Mouse (Mus musculus) right cerebral cortex, adult 18-20 months (tissue): ENCODE data around the gene Gpr182.
"Not testable (repeated sequence)": the region's sequence is repeated elsewhere in the genome, so short reads cannot be mapped to it uniquely, and the experiment has no call there.

Source experiments
- DNase-seq: peaks from one replicate; pipeline ENCODE4 v3.0.0; 2022; ENCODE audit warnings: mixed read lengths

The Gpr182 gene

GRCm38 (mm10) chr10:127751548-127751947 is at the start of gene Gpr182:
TSS of gene Gpr182 (minus strand) at chr10:127751732.
- DNase-seq: no peak

DNA sequence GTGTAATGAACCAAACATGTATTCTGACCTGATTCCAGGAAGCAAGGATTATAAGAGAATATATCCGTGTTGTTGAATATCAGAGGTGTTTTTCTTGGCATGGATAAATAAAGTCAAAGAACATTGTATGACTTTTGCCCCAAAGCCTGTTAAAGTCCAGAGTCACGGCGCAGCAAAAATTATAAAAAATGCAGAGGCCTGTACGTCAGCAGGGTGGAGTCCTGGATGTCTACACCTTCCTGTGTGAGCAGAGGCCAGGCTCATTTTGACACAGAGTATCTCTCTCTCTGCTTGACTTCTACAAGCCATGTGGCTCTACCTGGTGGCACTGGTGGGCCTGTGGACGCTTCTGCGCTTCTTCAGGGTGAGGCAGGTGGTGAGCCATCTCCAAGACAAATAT is 49.4 kb upstream of the Gpr182 start, which contains the start of gene Rdh16:
Gene Rdh16 (plus strand): TSS at position 262 of the 400 bp plus-strand sequence.
- DNase-seq: no peak

GRCm38 (mm10) chr10:127799295-127799694 is 47.8 kb upstream of the Gpr182 start:
- DNase-seq: no peak

DNA sequence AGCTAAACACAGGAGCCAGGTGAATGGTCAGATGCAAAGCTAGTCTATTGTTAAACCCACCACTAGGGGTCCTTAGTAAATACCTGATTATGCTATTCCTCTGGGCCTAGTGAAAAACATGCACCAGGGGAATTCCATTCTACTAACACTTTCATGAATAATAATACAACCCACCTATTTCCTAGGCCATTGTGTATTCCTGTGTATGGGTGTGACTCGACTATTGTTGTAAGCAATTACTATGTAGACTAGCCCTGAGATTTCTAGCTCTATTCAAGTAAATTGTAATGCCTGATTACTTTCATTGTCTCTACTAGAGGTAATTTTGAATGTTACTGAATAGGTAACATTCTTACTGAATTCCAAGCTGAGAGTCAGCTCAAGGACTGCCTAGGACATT is 33.9 kb upstream of the Gpr182 start:
- not testable (repeated sequence) for DNase-seq

DNA sequence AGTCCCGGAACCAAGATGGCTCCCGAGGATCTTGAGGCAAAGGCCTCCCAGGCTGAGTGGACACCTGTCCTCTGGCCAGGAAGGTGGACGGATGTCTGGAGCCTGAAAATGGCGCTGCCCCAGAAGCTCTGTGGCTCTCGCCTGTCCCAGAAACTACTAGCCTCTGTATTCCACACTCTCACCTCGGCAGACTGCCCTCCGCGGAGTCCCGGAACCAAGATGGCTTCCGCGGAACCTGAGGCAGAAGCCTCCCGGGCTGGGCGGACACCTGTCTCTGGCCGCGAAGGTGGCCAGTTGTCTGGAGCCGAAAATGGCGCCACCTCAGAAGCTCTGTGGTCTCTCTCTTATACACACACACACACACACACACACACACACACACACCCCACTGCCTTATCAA is 30.8 kb upstream of the Gpr182 start:
- DNase-seq: not testable (repeated sequence)

DNA sequence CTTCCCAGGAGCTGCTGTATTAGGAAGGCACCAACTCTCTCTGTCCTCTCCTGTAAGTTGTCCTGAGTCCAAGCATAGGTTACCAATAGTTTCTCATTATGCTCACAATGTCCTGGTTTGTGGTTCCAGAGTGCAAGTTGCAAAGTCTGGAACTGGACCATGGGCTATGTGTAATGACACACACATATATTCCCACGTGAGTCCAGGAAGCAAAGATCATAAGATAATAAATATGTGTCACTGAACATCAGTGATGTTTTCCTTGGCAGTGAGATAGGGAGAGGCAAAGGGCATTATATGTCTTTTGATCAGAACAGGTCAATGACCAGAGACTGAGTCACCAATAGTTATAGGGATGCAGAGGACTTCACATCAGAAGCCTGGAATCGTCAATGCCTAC is 24.5 kb upstream of the Gpr182 start, which contains the start of gene Rdh9:
Gene Rdh9 (plus strand): TSS at position 376 of the 400 bp plus-strand sequence.
- DNase-seq: no peak

- DNase-seq: no peak
These were observed 15.0 kb upstream of the Gpr182 start for GRCm38 (mm10) chr10:127766564-127766963.

DNA sequence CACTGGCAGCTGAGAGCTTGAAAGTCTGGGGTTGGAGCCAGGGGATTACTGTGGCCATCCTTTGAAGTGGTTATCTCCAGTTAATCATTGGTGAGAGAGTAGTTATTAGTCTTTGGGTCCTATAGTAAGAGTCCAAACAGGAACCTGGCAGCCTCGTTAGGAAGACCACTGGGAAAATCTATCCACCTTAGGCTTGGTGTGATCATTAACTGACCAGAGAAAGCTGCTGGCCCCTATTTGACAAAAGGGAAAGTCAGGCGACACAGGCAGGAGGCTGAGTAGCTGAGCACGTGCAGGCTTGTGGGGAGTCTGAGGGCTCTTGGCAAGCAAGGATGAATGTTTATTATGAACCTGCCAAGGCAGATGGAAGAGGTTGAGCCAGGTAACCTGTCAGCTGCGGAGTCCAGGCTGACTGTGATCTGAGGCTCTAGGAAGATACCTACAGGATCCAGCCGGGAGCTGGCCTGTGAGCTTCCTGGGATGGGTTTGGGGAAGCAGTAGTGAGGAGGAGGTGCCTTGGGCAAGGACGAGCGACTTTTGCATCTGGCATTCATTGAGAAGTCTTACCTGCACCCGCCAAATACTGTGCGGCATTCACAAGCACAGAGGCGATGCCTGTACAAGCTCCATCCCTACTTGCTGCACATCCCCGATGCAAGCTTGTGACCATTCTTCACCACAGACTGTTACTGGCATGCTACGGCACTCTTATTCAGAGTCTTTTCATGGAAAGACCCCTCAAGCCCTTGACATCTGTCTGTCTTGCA is 12.6 kb upstream of the Gpr182 start:
- DNase-seq: no peak

- not testable (repeated sequence) for DNase-seq
These were observed 11.4 kb upstream of the Gpr182 start for GRCm38 (mm10) chr10:127762926-127763325.

DNA sequence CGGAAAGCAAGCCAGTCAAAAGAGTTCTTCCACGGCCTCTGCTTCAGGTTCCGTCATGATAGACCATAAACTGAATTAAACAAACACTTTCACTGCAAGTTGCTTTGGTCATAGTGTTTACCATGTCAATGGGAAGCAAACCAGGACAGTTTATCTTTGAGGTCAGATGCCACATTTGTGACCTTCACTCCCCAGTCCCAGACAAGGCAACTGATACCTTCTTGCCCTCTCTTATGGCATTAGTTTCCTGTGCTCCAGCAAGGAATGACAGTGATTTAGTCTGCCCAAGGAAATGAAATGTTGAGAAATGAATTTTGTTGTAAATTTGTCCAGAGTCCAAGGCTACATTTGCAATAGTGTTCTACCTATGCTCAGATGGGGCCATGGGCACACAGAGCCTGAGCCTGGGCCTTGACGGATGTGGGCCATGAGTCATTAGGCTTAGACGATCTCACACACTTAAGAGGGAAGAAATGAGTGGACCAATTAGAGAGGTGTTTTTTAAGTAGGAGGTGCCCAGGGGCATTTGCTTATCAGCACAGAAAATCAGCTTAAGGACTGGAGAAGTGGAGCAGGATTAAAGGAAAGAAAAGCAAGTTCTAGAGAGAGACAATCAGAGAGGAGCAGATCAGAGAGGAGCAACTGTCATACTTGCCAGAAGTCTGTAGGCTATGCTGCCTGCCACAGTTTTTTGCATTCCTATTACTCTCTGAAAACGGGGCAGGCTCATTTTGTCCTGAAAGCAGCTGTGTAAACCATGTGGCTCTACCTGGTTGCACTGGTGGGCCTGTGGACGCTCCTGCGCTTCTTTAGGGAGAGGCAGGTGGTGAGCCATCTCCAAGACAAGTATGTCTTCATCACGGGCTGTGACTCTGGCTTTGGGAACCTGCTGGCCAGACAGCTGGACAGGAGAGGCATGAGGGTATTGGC is 7.9 kb upstream of the Gpr182 start, which contains the start of the genes Rdh1 and Rdh16f1:
Gene Rdh1 (plus strand): TSS at position 541 of the 930 bp plus-strand sequence.
Gene Rdh16f1 (plus strand): TSS at position 607 of the 930 bp plus-strand sequence.
- DNase-seq: no peak

- no peak for DNase-seq
These were observed 4.4 kb upstream of the Gpr182 start for GRCm38 (mm10) chr10:127755770-127756468.

DNA sequence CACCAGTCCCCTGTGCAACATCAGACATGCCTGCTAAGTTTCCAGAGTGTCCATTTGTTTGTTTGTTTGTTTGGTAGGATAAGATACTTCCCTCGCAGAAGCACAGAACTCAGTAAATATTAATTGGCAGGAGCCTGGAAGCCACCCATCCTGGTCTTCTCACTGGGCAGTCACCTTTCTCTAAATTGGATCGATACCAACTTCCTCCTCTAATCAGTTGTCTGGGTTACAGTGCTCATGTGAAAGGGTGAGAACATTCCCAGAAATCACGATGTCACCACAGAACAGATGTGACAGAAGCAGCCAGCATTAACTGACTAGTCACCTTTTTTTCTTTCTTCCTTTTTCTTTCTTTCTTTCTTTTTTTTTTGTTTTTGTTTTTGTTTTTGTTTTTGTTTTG is 3.7 kb upstream of the Gpr182 start:
- DNase-seq: no peak

- no peak for DNase-seq
These were observed 3.1 kb upstream of the Gpr182 start for GRCm38 (mm10) chr10:127754566-127755166.

GRCm38 (mm10) chr10:127750136-127750777 is 1.3 kb downstream of the Gpr182 start:
- DNase-seq: no peak

GRCm38 (mm10) chr10:127748847-127749612 is 2.5 kb downstream of the Gpr182 start:
- DNase-seq: no peak

DNA sequence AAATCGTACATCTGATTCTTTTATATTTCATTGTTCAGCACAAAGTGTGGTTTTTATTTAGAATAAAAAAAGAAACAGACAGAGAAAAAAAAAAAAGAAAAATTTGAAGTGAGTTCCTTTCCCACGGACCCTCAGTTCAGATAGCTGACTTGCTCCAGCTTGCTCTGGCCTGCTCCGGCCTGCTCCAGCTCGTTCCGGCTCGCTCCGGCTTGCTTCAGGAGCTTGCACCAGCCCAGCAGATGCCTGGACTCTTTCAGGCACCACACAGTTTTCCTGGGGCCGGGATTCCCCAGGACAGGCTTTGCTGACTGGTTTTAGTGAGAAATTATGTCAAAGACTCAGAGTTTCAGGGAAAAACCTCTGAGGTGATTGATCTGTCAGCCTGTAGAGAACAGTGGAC is 4.3 kb downstream of the Gpr182 start:
- DNase-seq: no peak

DNA sequence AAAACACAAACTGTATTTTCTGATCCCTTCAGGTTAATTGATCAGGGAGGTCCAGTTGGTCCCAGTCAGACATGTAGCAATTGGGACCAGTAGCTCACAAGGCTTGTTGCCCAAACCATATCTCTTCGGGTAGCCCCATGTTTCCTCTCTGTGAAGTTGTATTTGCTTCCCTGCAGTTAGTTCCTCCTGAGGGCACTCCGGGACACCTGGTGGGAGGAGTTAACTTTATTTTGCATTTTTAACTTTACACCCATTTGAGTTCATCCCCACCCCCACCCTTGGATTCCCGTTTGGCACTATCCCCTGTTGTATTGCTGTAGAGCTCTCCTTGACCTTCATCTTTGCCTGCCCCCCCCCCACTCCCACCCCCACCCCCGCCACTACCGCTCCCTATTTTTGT is 5.6 kb downstream of the Gpr182 start:
- DNase-seq: no peak

GRCm38 (mm10) chr10:127744661-127745060 is 6.9 kb downstream of the Gpr182 start:
- no peak for DNase-seq

GRCm38 (mm10) chr10:127739661-127740161 is 11.8 kb downstream of the Gpr182 start:
- peak; percentile 29 for DNase-seq

- peak; percentile 72 for DNase-seq
These were observed 12.4 kb downstream of the Gpr182 start, which contains the start of gene Zbtb39 for GRCm38 (mm10) chr10:127739083-127739660. TSS of gene Zbtb39 (plus strand) at chr10:127739538.
